Mouse (Mus musculus): ENCODE data around the gene Lrp6. TPM values are rescaled to one million over a fixed set of nuclear protein-coding genes. Genes with fewer than 3 reads are reported as not detected.

Lrp6 gene
- polyA plus RNA-seq, 1 experiment from 2014 or later, result 22.4 TPM

DNA sequence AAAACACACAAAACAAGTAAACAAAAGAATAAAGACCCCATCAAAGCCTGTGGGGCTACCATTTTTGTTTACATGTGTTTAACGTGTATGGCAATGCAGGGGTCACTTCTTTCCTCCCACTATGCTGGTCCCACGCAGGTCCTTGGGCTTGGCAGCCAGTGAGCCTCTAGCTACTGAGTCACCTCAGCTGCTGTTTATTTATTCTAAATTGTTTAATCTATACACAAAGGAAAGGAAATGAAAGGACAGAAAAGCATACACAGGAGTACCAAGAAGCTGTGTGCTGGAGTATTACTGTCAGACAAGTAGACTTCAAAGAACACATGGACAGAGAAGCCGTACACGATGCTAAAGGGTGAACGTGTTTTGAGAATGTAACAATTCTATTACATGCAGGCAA lies 122.8 kb downstream of the Lrp6 start:
- ATAC-seq (ENCODE audit: low read depth), result no peak
- H3K27me3 ChIP-seq (ENCODE audit: control insufficient read depth, insufficient read depth, low read depth, low read length), result no peaks in the 10 kb centered on the region
- WGBS, result 39% methylated on average over 5 of the region's 5 CpGs
- no peaks in the 10 kb centered on the region for H3K9me3 ChIP-seq (ENCODE audit: control insufficient read depth, low read length)
- no peak overlapping the region for H3K4me3 ChIP-seq (ENCODE audit: low read length)
- H3K4me2 ChIP-seq (ENCODE audit: low read depth, low read length), result no peak overlapping the region
- H3K9ac ChIP-seq (ENCODE audit: low read length), result no peak overlapping the region
- H3K27ac ChIP-seq (ENCODE audit: low read length), result peak overlapping the region; percentile 31
- H3K4me1 ChIP-seq (replicated peaks; ENCODE audit: control insufficient read depth, insufficient read depth, low read length), result peaks cover 23% of the 10 kb centered on the region
- H3K36me3 ChIP-seq (ENCODE audit: control insufficient read depth, insufficient read depth, low read length), result peaks cover 8% of the 10 kb centered on the region

DNA sequence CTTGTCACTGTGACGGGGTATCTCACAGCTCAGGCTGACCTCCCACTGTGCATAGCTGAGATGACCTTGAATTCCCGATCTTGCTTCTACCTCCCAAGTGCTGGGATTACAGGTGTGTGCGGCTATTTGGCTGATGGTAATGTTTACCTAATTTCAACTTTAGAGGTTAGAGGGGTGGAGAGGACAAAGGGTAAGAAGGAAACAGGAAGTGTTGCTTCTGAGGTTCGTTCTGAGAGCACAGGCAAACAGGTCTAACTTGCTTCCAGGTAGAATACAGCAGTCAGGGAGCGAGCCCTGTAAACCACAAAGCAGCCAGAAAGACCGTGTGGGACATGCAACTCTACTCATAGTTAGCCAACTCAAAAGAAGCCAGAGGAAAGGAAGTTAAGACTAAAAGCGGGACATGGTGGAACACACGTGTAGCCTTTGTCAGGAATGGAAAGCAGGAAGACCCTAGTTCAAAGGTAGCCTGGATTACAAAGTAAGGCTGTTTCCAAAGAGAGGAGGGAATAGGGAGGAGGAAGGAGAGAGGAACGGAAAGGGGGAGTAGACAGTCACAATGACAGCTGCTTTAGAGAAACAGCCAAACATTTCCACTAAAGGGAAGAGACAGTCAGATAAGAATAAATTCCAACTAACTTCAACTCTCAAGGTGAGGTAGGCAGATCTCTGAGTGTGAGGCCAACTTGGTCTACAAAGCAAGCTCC lies 123.4 kb downstream of the Lrp6 start:
- Histone ChIP-seq H3K4me1 (replicated peaks; ENCODE audit: control insufficient read depth, insufficient read depth, low read length) (peaks cover 23% of the 10 kb centered on the region), H3K36me3 (ENCODE audit: control insufficient read depth, insufficient read depth, low read length) (peaks cover 8% of the 10 kb centered on the region), H3K4me2 (ENCODE audit: low read depth, low read length) (no peak overlapping the region), H3K4me3 (ENCODE audit: low read length) (no peak overlapping the region), H3K9me3 (ENCODE audit: control insufficient read depth, low read length) (no peaks in the 10 kb centered on the region), H3K27ac (ENCODE audit: low read length) (peak overlapping the region; percentile 31), H3K9ac (ENCODE audit: low read length) (no peak overlapping the region), H3K27me3 (ENCODE audit: control insufficient read depth, insufficient read depth, low read depth, low read length) (no peaks in the 10 kb centered on the region)
- 43% methylated on average over 9 of the region's 9 CpGs for WGBS
- ATAC-seq (ENCODE audit: low read depth), result no peak

DNA sequence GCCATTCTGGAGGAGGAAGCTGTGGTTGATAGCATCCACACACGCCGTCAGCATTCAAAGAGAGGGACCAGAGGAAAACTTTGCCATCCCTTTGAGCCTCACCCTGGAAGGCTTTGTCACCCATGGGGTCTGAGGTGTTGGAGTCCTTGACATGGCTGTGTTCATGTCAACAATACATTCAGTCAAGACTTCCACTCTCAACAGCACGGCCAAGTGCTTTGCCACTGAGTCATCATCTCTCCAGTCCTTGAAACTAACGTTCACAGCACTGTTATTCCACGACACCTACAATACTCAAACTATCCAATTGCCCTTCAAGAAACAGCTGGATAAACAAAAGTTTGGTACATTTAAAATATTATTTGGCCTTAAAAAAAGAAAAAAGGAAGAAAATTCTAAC lies 124.5 kb downstream of the Lrp6 start:
- 58% methylated on average over 5 of the region's 5 CpGs for WGBS
- no peak overlapping the region for H3K4me2 ChIP-seq (ENCODE audit: low read depth, low read length)
- no peaks in the 10 kb centered on the region for H3K27me3 ChIP-seq (ENCODE audit: control insufficient read depth, insufficient read depth, low read depth, low read length)
- no peak for ATAC-seq (ENCODE audit: low read depth)
- no peak overlapping the region for H3K27ac ChIP-seq (ENCODE audit: low read length)
- H3K36me3 ChIP-seq (ENCODE audit: control insufficient read depth, insufficient read depth, low read length), result peaks cover 8% of the 10 kb centered on the region
- H3K4me3 ChIP-seq (ENCODE audit: low read length), result no peak overlapping the region
- peaks cover 23% of the 10 kb centered on the region for H3K4me1 ChIP-seq (replicated peaks; ENCODE audit: control insufficient read depth, insufficient read depth, low read length)
- H3K9me3 ChIP-seq (ENCODE audit: control insufficient read depth, low read length), result no peaks in the 10 kb centered on the region
- H3K9ac ChIP-seq (ENCODE audit: low read length), result no peak overlapping the region

DNA sequence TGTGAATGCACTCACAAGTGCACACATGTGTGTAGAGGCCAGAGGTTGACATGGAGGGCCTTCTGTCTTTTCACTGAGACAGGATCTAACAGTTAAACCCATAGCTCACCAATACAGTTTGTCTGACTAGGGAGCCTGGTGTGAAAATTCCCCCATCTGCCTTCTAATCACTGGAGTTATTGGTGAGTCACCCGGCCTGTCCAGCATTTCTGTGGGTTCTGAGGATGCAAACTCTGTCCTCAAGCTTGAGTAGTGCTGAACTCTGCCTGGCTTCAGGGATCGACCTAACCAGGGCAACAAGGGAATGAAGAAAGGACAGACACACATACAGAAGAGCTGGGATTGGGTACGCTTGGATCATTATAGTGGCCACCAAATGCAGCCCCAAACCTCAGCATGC lies 125.0 kb downstream of the Lrp6 start:
- ATAC-seq (ENCODE audit: low read depth), result no peak
- H3K27ac ChIP-seq (ENCODE audit: low read length), result no peak overlapping the region
- no peak overlapping the region for H3K4me2 ChIP-seq (ENCODE audit: low read depth, low read length)
- peaks cover 8% of the 10 kb centered on the region for H3K36me3 ChIP-seq (ENCODE audit: control insufficient read depth, insufficient read depth, low read length)
- 84% methylated on average over 3 of the region's 3 CpGs for WGBS
- H3K27me3 ChIP-seq (ENCODE audit: control insufficient read depth, insufficient read depth, low read depth, low read length), result no peaks in the 10 kb centered on the region
- no peak overlapping the region for H3K4me3 ChIP-seq (ENCODE audit: low read length)
- H3K9ac ChIP-seq (ENCODE audit: low read length), result no peak overlapping the region
- H3K4me1 ChIP-seq (replicated peaks; ENCODE audit: control insufficient read depth, insufficient read depth, low read length), result peaks cover 23% of the 10 kb centered on the region
- H3K9me3 ChIP-seq (ENCODE audit: control insufficient read depth, low read length), result no peaks in the 10 kb centered on the region

DNA sequence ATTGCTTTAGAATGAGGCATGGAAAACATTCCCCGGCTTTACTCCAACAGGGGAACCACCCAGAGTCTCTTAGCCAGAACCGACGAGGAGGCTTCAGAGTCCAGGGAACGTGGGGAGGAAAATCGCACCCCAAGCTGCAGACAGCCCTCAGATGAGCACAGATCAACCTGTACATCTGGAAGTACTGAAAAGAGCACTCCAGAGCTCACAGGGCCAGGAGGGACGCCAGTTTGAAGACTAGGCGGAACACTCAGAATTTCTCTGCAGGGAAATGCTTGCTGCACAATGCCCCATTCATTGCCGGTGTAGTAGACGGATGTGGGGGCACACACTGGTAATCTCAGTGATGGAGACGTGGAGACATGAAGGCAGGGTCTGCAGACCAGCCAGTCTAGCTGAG lies 126.7 kb downstream of the Lrp6 start:
- H3K9ac ChIP-seq (ENCODE audit: low read length), result no peak overlapping the region
- whole genome bisulfite sequencing, result 20% methylated on average over 10 of the region's 10 CpGs
- ATAC-seq (ENCODE audit: low read depth), result 0 out of 2 replicates have a peak, but pooled peaks have one; percentile 15
- H3K27ac ChIP-seq (ENCODE audit: low read length), result peak overlapping the region; percentile 61
- no peaks in the 10 kb centered on the region for H3K27me3 ChIP-seq (ENCODE audit: control insufficient read depth, insufficient read depth, low read depth, low read length)
- peak overlapping the region; percentile 56 for H3K4me2 ChIP-seq (ENCODE audit: low read depth, low read length)
- H3K4me1 ChIP-seq (replicated peaks; ENCODE audit: control insufficient read depth, insufficient read depth, low read length), result peaks cover 23% of the 10 kb centered on the region
- peaks cover 2% of the 10 kb centered on the region for H3K36me3 ChIP-seq (ENCODE audit: control insufficient read depth, insufficient read depth, low read length)
- no peaks in the 10 kb centered on the region for H3K9me3 ChIP-seq (ENCODE audit: control insufficient read depth, low read length)
- H3K4me3 ChIP-seq (ENCODE audit: low read length), result peak overlapping the region; percentile 28

DNA sequence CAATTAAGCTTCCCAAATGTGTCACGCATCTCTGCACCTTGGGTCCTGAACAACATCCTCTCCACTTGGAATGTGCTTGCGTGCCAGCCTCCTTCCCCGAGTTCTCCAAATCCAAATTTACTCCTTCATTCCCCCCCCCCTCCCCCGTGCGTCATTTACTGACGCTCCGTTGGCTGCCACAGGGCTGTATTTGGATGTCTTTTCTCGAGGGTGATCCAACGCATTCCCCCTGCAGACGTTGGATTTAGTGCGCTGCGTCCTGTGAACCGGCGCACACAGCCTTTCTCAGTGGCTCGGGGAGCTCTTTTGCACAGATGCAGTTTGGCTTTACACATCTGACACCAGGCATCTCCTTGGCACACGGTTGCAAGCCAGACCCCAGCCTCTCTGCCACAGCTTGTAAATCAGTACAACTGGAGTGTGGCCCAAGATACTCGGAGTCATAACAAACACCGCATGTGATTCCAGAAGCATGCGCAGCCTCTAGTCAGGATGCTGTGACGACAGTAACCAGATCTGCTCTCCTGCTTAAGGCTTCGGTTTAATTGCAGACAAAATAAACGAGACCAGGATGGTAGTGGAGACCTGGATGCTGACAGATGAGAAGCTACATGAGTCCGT lies 127.3 kb downstream of the Lrp6 start:
- Histone ChIP-seq H3K27me3 (ENCODE audit: control insufficient read depth, insufficient read depth, low read depth, low read length) (no peaks in the 10 kb centered on the region), H3K4me3 (ENCODE audit: low read length) (peak overlapping the region; percentile 28), H3K36me3 (ENCODE audit: control insufficient read depth, insufficient read depth, low read length) (no peaks in the 10 kb centered on the region), H3K4me2 (ENCODE audit: low read depth, low read length) (peak overlapping the region; percentile 56), H3K9ac (ENCODE audit: low read length) (no peak overlapping the region), H3K4me1 (replicated peaks; ENCODE audit: control insufficient read depth, insufficient read depth, low read length) (peaks cover 22% of the 10 kb centered on the region), H3K27ac (ENCODE audit: low read length) (peak overlapping the region; percentile 61), H3K9me3 (ENCODE audit: control insufficient read depth, low read length) (no peaks in the 10 kb centered on the region)
- WGBS, result 17% methylated on average over 23 of the region's 23 CpGs
- peak; percentile 82 for ATAC-seq (ENCODE audit: low read depth)

DNA sequence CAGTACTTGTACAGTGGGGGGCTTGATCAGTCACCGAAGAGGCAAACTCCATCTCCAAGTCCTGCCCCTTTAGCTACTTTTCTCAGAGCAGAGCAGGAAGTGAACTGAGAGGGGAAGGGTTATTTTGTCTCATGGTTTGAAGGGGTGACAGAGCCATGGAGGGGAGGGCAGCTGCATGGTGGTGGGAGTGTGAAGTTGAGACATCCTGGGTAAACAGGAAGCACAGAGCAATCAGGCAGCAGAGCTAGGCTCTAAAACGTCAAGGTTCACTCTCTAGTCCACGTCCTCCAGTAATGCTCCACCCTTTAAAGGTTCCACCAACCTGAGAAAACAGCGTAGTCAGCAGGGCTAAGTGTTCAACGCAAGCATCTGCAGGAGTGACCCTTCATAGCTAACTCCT lies 129.8 kb downstream of the Lrp6 start:
- ATAC-seq (ENCODE audit: low read depth), result no peak
- Histone ChIP-seq H3K27ac (ENCODE audit: low read length) (no peak overlapping the region), H3K4me1 (replicated peaks; ENCODE audit: control insufficient read depth, insufficient read depth, low read length) (peaks cover 9% of the 10 kb centered on the region), H3K27me3 (ENCODE audit: control insufficient read depth, insufficient read depth, low read depth, low read length) (no peaks in the 10 kb centered on the region), H3K9me3 (ENCODE audit: control insufficient read depth, low read length) (no peaks in the 10 kb centered on the region), H3K36me3 (ENCODE audit: control insufficient read depth, insufficient read depth, low read length) (no peaks in the 10 kb centered on the region), H3K4me2 (ENCODE audit: low read depth, low read length) (no peak overlapping the region), H3K9ac (ENCODE audit: low read length) (no peak overlapping the region), H3K4me3 (ENCODE audit: low read length) (no peak overlapping the region)
- 50% methylated on average over 5 of the region's 5 CpGs for WGBS

DNA sequence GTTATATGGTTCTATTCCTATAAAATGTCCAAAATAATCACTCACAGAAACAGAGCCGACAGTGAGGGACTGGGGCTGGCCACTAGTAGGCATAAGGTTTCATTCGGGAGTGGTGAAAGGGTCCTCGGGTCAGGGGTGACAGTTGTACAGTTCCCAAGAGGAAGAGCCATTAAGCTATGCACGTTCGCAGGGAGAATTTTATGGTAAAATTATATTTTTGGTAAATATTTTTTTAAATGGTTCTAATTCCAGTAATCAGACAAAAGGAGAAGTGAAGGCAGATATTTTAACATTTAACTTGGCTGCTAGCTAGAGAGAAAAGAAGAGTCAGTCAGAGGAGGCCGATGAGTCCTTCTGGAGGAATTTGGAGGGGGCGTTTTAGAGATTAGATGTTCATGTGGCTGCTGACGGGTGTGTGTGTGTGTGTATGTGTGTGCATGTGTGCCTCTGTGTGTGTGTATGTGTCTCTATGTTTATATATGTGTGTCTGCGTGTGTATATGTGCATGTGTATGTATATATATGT lies 131.8 kb downstream of the Lrp6 start:
- WGBS, result 67% methylated on average over 9 of the region's 9 CpGs
- ATAC-seq (ENCODE audit: low read depth), result no peak
- no peaks in the 10 kb centered on the region for H3K27me3 ChIP-seq (ENCODE audit: control insufficient read depth, insufficient read depth, low read depth, low read length)
- peaks cover 6% of the 10 kb centered on the region for H3K4me1 ChIP-seq (replicated peaks; ENCODE audit: control insufficient read depth, insufficient read depth, low read length)
- H3K4me2 ChIP-seq (ENCODE audit: low read depth, low read length), result no peak overlapping the region
- no peak overlapping the region for H3K27ac ChIP-seq (ENCODE audit: low read length)
- H3K4me3 ChIP-seq (ENCODE audit: low read length), result no peak overlapping the region
- H3K9ac ChIP-seq (ENCODE audit: low read length), result no peak overlapping the region
- no peaks in the 10 kb centered on the region for H3K9me3 ChIP-seq (ENCODE audit: control insufficient read depth, low read length)
- H3K36me3 ChIP-seq (ENCODE audit: control insufficient read depth, insufficient read depth, low read length), result no peaks in the 10 kb centered on the region

DNA sequence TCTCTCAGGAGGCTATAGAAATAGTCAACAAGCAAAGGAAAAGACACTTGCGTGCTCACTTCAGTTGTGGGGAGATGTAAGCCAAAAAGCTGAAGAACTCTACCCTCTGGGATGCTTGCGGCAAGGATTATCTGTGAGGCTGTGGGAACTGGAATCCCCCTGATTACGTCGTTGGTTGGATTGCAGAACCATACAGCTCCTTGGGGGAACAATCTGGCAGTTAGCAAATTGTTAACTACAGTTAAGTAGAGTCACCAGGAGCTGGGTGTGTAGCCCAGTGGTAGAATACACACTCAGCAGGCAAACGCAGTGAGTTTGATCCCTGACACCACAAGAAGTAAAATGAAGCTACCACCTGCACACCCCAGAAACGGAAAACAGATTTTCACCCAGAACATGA lies 132.7 kb downstream of the Lrp6 start:
- no peaks in the 10 kb centered on the region for H3K27me3 ChIP-seq (ENCODE audit: control insufficient read depth, insufficient read depth, low read depth, low read length)
- no peak overlapping the region for H3K4me2 ChIP-seq (ENCODE audit: low read depth, low read length)
- H3K4me3 ChIP-seq (ENCODE audit: low read length), result no peak overlapping the region
- no peak overlapping the region for H3K9ac ChIP-seq (ENCODE audit: low read length)
- no peaks in the 10 kb centered on the region; the same call in 1 of the 2 replicates for H3K4me1 ChIP-seq (replicated peaks; ENCODE audit: control insufficient read depth, insufficient read depth, low read length)
- no peak for ATAC-seq (ENCODE audit: low read depth)
- no peaks in the 10 kb centered on the region for H3K36me3 ChIP-seq (ENCODE audit: control insufficient read depth, insufficient read depth, low read length)
- WGBS, result 73% methylated on average over 6 of the region's 6 CpGs
- H3K27ac ChIP-seq (ENCODE audit: low read length), result no peak overlapping the region
- H3K9me3 ChIP-seq (ENCODE audit: control insufficient read depth, low read length), result no peaks in the 10 kb centered on the region
